Mouse (Mus musculus): ENCODE data around the gene Efcab3. TPM values are rescaled to one million over a fixed set of nuclear protein-coding genes. Genes with fewer than 3 reads are reported as not detected.

Gene Efcab3
- total RNA-seq, 2 experiments from 2014 or later: 0.55 to 0.69 TPM

Other genes with a start within 250 kb of the Efcab3 start
- gene Mettl2, start 62.8 kb downstream of the Efcab3 start, total RNA-seq (2021): 10 to 100 TPM; 17.5 to 18.5 TPM
- gene Gm10842, start 83.3 kb downstream of the Efcab3 start, total RNA-seq (2021): not detected
- 10 to 100 TPM; 43.0 to 52.2 TPM for gene Tlk2, start 115.2 kb downstream of the Efcab3 start, total RNA-seq (2021)
- 1 to 10 TPM; 5.1 to 7.6 TPM for gene Mrc2, start 229.1 kb downstream of the Efcab3 start, total RNA-seq (2021)